Mouse (Mus musculus) small intestine, adult 2 months (tissue): ENCODE results near the gene Adamtsl1. TPM values are rescaled to one million over a fixed set of nuclear protein-coding genes. Genes with fewer than 3 reads are reported as not detected.

Experiments used
- H3K27ac ChIP-seq: fragments of 200-500 bp; 2 replicates; pipeline ENCODE4 v1.5.1; 2012; ENCODE audit warnings: low read depth, low read length, control low read depth, inconsistent platforms; ENCODE audit not compliant: insufficient read depth
- H3K27me3 ChIP-seq: fragments of 200-500 bp; 2 replicates; pipeline ENCODE4 v1.6.1; 2012; ENCODE audit warnings: mild to moderate bottlenecking, moderate library complexity, low read length, inconsistent platforms; ENCODE audit not compliant: control insufficient read depth, insufficient read depth
- H3K36me3 ChIP-seq: fragments of 200-500 bp; 2 replicates; pipeline ENCODE4 v1.6.1; 2012; ENCODE audit warnings: mild to moderate bottlenecking, low read length, control low read depth, inconsistent platforms; ENCODE audit not compliant: control insufficient read depth, insufficient read depth
- H3K4me1 ChIP-seq: fragments of 200-500 bp; 2 replicates; pipeline ENCODE4 v1.6.1; 2012; ENCODE audit warnings: low read length, inconsistent platforms, mixed read lengths; ENCODE audit not compliant: control insufficient read depth, insufficient read depth, insufficient read length
- H3K4me3 ChIP-seq: fragments of 200-500 bp; 2 replicates; pipeline ENCODE4 v1.5.1; 2012; ENCODE audit warnings: low read depth, mild to moderate bottlenecking, control low read depth, inconsistent platforms, low read length, moderate library complexity
- CTCF ChIP-seq: fragments of 200-500 bp; IDR thresholded peaks from 2 replicates; pipeline ENCODE4 v1.5.1; 2012; ENCODE audit warnings: low read depth, mild to moderate bottlenecking, control low read depth, inconsistent platforms, low read length, moderate library complexity, mixed read lengths; ENCODE audit not compliant: insufficient replicate concordance, insufficient read length; ENCODE audit errors: extremely low read depth
- POLR2A ChIP-seq: fragments of 200-500 bp; IDR thresholded peaks from 2 replicates; pipeline ENCODE4 v1.6.1; 2012; ENCODE audit warnings: low read depth, mild to moderate bottlenecking, control low read depth, inconsistent platforms, low read length, moderate library complexity
- WGBS: fragments of 180-500 bp; shearing (Covaris S2); methylation state at CpG from one replicate; pipeline ENCODE4 v1.1.7; 2018; 5-methylcytosine and 5-hydroxymethylcytosine counted together
- polyA plus RNA-seq: library from polyadenylated mRNA; depleted of rRNA; stranded (reverse); fragments of >200 nt; gene quantifications from 2 replicates; pipeline ENCODE4 v1.2.3, GENCODE M21; 2012

The Adamtsl1 gene
- polyA plus RNA-seq, 1 experiment = 1.1 TPM

DNA sequence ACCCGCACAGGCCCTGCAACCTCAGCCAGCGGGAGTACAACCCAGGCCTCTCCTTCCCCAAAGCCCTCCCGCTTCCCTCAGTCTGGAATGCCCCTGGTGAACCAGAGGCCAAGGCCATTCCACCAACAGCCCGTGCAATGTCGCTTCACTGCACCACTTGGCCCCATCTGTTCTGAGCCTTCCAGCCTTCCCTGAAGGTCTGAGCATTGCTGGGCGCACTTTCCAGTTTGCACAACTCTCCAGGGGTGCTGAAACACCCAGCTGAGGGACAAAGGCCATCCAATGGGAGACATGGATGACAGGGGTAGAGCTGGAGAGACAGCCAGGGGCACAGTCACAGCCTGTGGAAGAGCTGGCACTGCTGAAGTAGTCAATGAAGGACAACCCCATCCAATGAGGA is 365.4 kb downstream of the Adamtsl1 start:
- WGBS = 65% methylated on average over 6 of the region's 6 CpGs

DNA sequence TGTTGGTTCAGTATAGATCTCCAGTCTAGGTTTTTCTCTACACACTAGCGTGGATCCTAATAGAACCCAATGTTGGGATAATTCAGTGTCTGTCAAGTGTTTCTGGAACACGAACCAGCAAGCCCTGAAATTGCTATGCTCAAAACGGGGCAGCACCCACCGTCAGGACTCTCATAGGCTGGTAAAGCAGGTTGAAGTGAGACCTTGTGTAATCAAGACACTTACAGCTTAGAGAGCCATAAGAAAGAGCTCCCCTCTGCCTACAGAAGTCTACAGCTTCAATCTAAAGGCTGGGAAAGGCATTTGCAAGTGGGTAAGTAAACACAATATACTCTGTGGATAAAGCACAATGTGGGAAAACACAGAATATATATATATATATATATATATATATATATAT is 367.3 kb downstream of the Adamtsl1 start:
- Histone ChIP-seq H3K27me3 (no peaks in the 10 kb centered on the region), H3K27ac (no peak overlapping the region), H3K4me1 (no peaks in the 10 kb centered on the region), H3K36me3 (no peaks in the 10 kb centered on the region), H3K4me3 (no peak overlapping the region)
- WGBS = 76% methylated on average over 4 of the region's 4 CpGs
- TF ChIP-seq POLR2A (no peak), CTCF (no peak)

More for the DNA sequence above, 365.4 kb downstream of the Adamtsl1 start:
- Histone ChIP-seq H3K4me3 (no peak overlapping the region), H3K4me1 (no peaks in the 10 kb centered on the region), H3K36me3 (no peaks in the 10 kb centered on the region), H3K27me3 (no peaks in the 10 kb centered on the region), H3K27ac (no peak overlapping the region)
- TF ChIP-seq CTCF (no peak), POLR2A (no peak)

DNA sequence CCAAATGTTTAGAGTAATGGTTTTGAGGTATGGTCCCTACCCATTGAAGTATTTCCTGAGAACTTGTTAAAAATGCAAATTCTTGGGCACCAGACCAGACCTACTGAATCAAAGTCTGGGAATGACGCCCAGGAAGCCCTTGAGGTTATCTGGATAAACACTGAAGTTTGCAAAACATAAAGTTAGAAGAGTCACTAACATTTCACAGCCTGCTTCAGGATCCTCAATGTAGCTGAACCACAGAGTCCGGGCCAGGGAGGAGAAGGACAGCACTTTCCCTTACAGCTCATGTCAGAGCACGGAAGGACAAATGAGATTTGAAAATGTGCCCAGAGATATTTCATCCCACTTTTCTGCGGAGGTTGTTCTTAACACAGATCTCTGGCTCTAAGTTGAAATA is 370.1 kb downstream of the Adamtsl1 start:
- WGBS = 64% methylated on average over 4 of the region's 4 CpGs
- no peak overlapping the region for H3K4me3 ChIP-seq

DNA sequence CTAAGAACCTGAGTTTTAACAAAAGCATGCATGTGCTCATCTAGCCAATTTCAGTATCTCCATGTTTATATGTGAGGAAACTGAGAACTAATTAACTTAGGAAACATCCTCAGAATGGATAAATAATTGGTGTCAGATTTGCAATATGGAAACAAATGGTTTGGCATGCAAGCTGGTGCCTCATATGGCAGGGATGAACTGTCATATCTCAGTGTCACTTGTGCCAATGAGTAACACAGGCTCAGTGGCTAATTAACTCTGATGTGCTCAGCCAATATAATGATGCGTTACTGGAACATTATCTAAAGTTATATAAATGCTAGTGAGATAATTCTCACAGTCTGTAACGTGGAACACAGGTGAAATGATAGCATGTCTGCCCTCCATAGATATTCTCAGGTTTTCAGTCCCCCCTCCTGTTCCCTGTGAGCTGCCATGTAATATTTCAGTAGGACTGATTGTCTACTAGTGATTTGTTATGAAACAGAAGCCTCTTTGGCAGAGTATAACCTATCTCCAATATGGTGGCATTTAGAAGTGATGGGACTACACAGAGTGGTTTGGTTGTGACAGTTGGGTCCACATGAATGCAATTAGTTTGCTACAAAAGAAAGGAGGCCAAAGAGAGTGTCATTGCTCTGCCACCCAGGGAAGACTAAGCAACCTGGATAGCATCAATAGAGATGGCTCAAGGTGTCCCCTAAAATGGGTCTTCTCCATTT is 376.1 kb downstream of the Adamtsl1 start:
- Histone ChIP-seq H3K36me3 (no peaks in the 10 kb centered on the region), H3K27me3 (no peaks in the 10 kb centered on the region), H3K4me1 (no peaks in the 10 kb centered on the region), H3K27ac (no peak overlapping the region), H3K4me3 (no peak overlapping the region)
- TF ChIP-seq POLR2A = no peak
- 63% methylated on average over 2 of the region's 2 CpGs for WGBS

More for the DNA sequence above, 370.1 kb downstream of the Adamtsl1 start:
- no peaks in the 10 kb centered on the region for H3K27me3 ChIP-seq
- TF ChIP-seq POLR2A = no peak
- TF ChIP-seq CTCF = no peak
- H3K4me1 ChIP-seq = no peaks in the 10 kb centered on the region
- H3K36me3 ChIP-seq = no peaks in the 10 kb centered on the region
- no peak overlapping the region for H3K27ac ChIP-seq

DNA sequence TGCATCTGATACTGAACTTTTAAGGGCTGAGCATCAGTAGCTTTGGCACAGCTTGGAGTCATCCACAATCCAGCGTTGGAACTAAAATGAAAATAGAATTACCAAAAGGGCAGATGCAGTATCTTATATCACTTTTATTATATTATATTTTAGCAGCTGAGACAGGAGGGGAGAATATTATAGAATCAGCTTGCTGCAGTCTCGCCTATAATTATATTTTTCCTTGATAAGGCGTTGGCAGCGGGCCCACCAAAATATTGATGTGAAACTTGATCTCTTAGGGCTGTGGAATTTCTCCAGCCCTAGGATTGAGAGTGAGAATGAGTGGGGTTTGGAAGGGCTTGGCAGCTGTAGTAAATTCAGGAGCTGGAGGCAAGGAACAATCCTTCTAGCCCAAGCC is 387.3 kb downstream of the Adamtsl1 start:
- Histone ChIP-seq H3K27ac (no peak overlapping the region), H3K4me1 (no peaks in the 10 kb centered on the region), H3K27me3 (no peaks in the 10 kb centered on the region), H3K4me3 (no peak overlapping the region), H3K36me3 (no peaks in the 10 kb centered on the region)
- WGBS = 49% methylated on average over 4 of the region's 4 CpGs
- TF ChIP-seq CTCF (no peak), POLR2A (no peak)

DNA sequence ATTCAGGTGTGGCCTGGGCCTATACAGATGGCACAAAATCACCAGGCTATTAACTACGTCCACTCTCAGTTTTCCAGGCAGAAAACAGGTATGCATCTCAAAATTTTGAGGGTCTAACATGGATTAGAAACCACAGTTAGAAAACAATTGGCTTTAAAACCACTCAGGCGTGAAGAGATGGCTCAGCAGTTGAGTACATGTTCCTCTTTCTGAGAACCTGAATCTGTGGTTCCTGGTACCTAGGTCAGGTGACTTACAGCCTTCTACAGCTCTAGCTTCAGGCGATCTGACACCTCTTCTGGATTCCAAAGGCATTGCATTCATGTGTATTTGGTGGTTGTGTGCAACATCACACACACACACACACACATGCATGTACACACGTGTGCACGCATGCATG is 390.2 kb downstream of the Adamtsl1 start:
- Histone ChIP-seq H3K36me3 (no peaks in the 10 kb centered on the region), H3K4me3 (no peak overlapping the region), H3K27me3 (no peaks in the 10 kb centered on the region), H3K27ac (no peak overlapping the region), H3K4me1 (no peaks in the 10 kb centered on the region)
- TF ChIP-seq CTCF = no peak
- no peak for TF ChIP-seq POLR2A
- WGBS = 83% methylated on average over 5 of the region's 5 CpGs

DNA sequence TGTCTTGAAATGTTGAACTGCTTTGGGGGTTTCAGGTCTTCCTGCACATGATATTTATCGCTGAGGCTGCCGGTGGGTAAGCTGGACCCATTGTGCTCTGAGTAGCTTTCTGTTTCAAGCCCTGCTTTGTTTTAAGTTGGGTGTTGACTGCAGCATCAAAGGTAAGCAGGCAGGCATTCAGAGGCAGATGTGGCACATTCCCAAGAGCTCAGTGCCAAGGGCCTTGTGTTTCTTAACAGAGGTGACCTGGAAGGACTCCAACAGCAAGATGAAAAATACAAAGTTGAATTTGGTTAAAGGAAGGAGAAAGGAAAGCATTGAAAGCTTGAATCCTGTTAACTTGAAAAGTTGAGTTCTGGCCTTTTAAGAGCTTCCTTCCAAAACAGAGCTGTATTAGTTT is 402.1 kb downstream of the Adamtsl1 start:
- Histone ChIP-seq H3K36me3 (no peaks in the 10 kb centered on the region), H3K27me3 (no peaks in the 10 kb centered on the region), H3K4me1 (no peaks in the 10 kb centered on the region), H3K4me3 (no peak overlapping the region), H3K27ac (no peak overlapping the region)
- no peak for TF ChIP-seq POLR2A
- TF ChIP-seq CTCF = no peak
- 67% methylated on average over 2 of the region's 2 CpGs for WGBS

DNA sequence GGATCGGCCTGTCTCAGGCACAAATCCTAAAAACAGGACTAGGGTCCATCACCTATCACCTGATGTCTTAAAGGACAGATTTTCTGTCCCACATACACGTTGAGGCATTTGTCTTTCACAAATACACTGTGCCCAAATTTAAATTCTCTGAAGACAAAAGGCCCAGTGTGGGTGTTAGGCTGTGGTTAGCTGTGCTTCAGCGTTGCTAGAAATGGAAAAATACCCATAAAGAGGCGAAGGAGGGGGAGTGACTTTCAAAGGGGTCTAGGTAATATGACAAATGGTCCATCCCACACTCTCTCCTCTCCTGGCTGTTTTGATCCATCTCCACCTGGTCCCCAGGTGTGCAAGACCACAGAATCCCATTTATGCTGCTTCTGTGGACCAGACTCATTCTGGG is 404.4 kb downstream of the Adamtsl1 start:
- TF ChIP-seq POLR2A (no peak), CTCF (no peak)
- Histone ChIP-seq H3K4me3 (no peak overlapping the region), H3K27ac (no peak overlapping the region), H3K4me1 (no peaks in the 10 kb centered on the region), H3K36me3 (no peaks in the 10 kb centered on the region), H3K27me3 (no peaks in the 10 kb centered on the region)
- WGBS = 75% methylated on average over 4 of the region's 4 CpGs
